Mouse (Mus musculus) bone marrow macrophage, adult 2 months (primary cell): Measurements from ENCODE around the gene 9230104L09Rik.

ENCODE experiments used
- CTCF ChIP-seq: IDR thresholded peaks from 2 replicates; pipeline ENCODE4 v1.5.1; 2012; ENCODE audit warnings: low read depth, mild to moderate bottlenecking, low read length, moderate library complexity
- POLR2A ChIP-seq: IDR thresholded peaks from 2 replicates; pipeline ENCODE4 v1.6.1; 2012; ENCODE audit warnings: mild to moderate bottlenecking, low read depth, low read length, borderline replicate concordance

- TF ChIP-seq CTCF (no peak), POLR2A (no peak)
Measured at GRCm38 (mm10) chr2:148896219-148896618, 31.4 kb upstream of the 9230104L09Rik start.
